Mouse (Mus musculus) adrenal gland, adult 18-20 months (tissue): ENCODE measurements around the gene Zbtb46. TPM values are rescaled to one million over a fixed set of nuclear protein-coding genes. Genes with fewer than 3 reads are reported as not detected.
"Not testable (repeated sequence)": the region's sequence is repeated elsewhere in the genome, so short reads cannot be mapped to it uniquely, and the experiment has no call there.

Experiments used
- DNase-seq, 2 experiments: peaks; one replicate each; pipeline ENCODE4 v3.0.0; 2021 to 2022; ENCODE audit warnings: low spot score in 2 of 2
- long read RNA-seq, 2 experiments: library from polyadenylated mRNA; stranded (forward); transcript quantifications; one replicate each; pipeline ENCODE4 v2.0.0; 2021
- total RNA-seq, 2 experiments: library from RNA; stranded (reverse); gene quantifications; 1 replicate in 1 of 2; 2 replicates in 1 of 2; pipeline ENCODE4 v1.2.3; 2021

The Zbtb46 gene
- 10 to 100 TPM; 12.0 to 16.2 TPM for total RNA-seq
- long read RNA-seq, experiment 1, full-length matches to known transcripts: 18 of 23 reads
- long read RNA-seq, experiment 1, partial matches to known transcripts: 2 of 23 reads
- long read RNA-seq, experiment 1, other reads (novel, unspliced or antisense): 3 of 23 reads
- long read RNA-seq, experiment 2, full-length matches to known transcripts: 11 of 21 reads
- long read RNA-seq, experiment 2, partial matches to known transcripts: 0 of 21 reads
- long read RNA-seq, experiment 2, other reads (novel, unspliced or antisense): 10 of 21 reads

GRCm38 (mm10) chr2:181459153-181459672 is at the start of gene Zbtb46:
Gene Zbtb46, minus strand, starts transcription at chr2:181459426.
- DNase-seq: peak; percentile 92 to 95

- DNase-seq: no peak
Measured at GRCm38 (mm10) chr2:181498644-181499043, 39.4 kb upstream of the Zbtb46 start.

- peak; percentile 55 to 60 for DNase-seq
Measured at GRCm38 (mm10) chr2:181497548-181497875, 38.3 kb upstream of the Zbtb46 start.

GRCm38 (mm10) chr2:181496831-181497547 is 37.8 kb upstream of the Zbtb46 start, which contains the start of gene Tpd52l2:
Gene Tpd52l2, plus strand, starts transcription at chr2:181497142.
- DNase-seq: peak; percentile 78 to 80

GRCm38 (mm10) chr2:181496281-181496680 is 37.1 kb upstream of the Zbtb46 start:
- DNase-seq: peak; percentile 52 to 62

- not testable (repeated sequence) for DNase-seq
Measured at GRCm38 (mm10) chr2:181495845-181496244, 36.6 kb upstream of the Zbtb46 start.

GRCm38 (mm10) chr2:181494266-181494945 is 35.2 kb upstream of the Zbtb46 start:
- DNase-seq: no peak

GRCm38 (mm10) chr2:181493156-181493927 is 34.1 kb upstream of the Zbtb46 start, which contains the start of gene Abhd16b:
Gene Abhd16b, plus strand, starts transcription at chr2:181493206.
- DNase-seq: no peak

- no peak for DNase-seq
Measured at GRCm38 (mm10) chr2:181492206-181492605, 33.0 kb upstream of the Zbtb46 start.

- no peak for DNase-seq
Measured at GRCm38 (mm10) chr2:181491432-181492205, 32.4 kb upstream of the Zbtb46 start.

GRCm38 (mm10) chr2:181487338-181488277 is 28.4 kb upstream of the Zbtb46 start:
- no peak for DNase-seq

GRCm38 (mm10) chr2:181485741-181486140 is 26.5 kb upstream of the Zbtb46 start:
- DNase-seq: no peak

GRCm38 (mm10) chr2:181484456-181485233 is 25.4 kb upstream of the Zbtb46 start:
- DNase-seq: no peak

GRCm38 (mm10) chr2:181483562-181484318 is 24.5 kb upstream of the Zbtb46 start:
- no peak for DNase-seq

GRCm38 (mm10) chr2:181483120-181483519 is 23.9 kb upstream of the Zbtb46 start:
- DNase-seq: no peak

- DNase-seq: no peak
Measured at GRCm38 (mm10) chr2:181472256-181472827, 13.1 kb upstream of the Zbtb46 start.

GRCm38 (mm10) chr2:181471246-181471645 is 12.0 kb upstream of the Zbtb46 start:
- no peak for DNase-seq
